Mouse (Mus musculus): ENCODE measurements around the gene Cabp2. TPM values are rescaled to one million over a fixed set of nuclear protein-coding genes. Genes with fewer than 3 reads are reported as not detected.

The Cabp2 gene
- polyA plus RNA-seq, 1 experiment from 2014 or later, result 0.25 TPM

- Histone ChIP-seq H3K9ac (ENCODE audit: low read depth, low read length) (no peak overlapping the region), H3K27ac (ENCODE audit: low read length) (no peak overlapping the region), H3K4me2 (ENCODE audit: low read depth, low read length) (no peak overlapping the region), H3K36me3 (ENCODE audit: control insufficient read depth, insufficient read depth) (no peaks in the 10 kb centered on the region), H3K9me3 (replicated peaks; ENCODE audit: control insufficient read depth, low read length) (no peaks in the 10 kb centered on the region), H3K4me3 (ENCODE audit: low read depth, low read length) (no peak overlapping the region), H3K4me1 (ENCODE audit: control insufficient read depth, low read depth, low read length) (peaks cover 7% of the 10 kb centered on the region), H3K27me3 (ENCODE audit: control insufficient read depth, insufficient read depth, low read depth, low read length) (peaks cover 3% of the 10 kb centered on the region; the same call in 1 of the 2 replicates)
- WGBS (ENCODE audit: insufficient replicate concordance), result 21% methylated on average over 2 of the region's 2 CpGs
- ATAC-seq (ENCODE audit: low read depth), result no peak
Measured at GRCm38 (mm10) chr19:4091383-4091782, 10.0 kb downstream of the Cabp2 start.

GRCm38 (mm10) chr19:4092750-4093149 is 11.4 kb downstream of the Cabp2 start:
- Histone ChIP-seq H3K36me3 (ENCODE audit: control insufficient read depth, insufficient read depth) (no peaks in the 10 kb centered on the region), H3K9ac (ENCODE audit: low read depth, low read length) (no peak overlapping the region), H3K27ac (ENCODE audit: low read length) (no peak overlapping the region), H3K9me3 (replicated peaks; ENCODE audit: control insufficient read depth, low read length) (no peaks in the 10 kb centered on the region), H3K4me1 (ENCODE audit: control insufficient read depth, low read depth, low read length) (peaks cover 13% of the 10 kb centered on the region), H3K4me3 (ENCODE audit: low read depth, low read length) (no peak overlapping the region), H3K27me3 (ENCODE audit: control insufficient read depth, insufficient read depth, low read depth, low read length) (peaks cover 2% of the 10 kb centered on the region; the same call in 1 of the 2 replicates), H3K4me2 (ENCODE audit: low read depth, low read length) (no peak overlapping the region)
- 35% methylated on average over 3 of the region's 3 CpGs for WGBS (ENCODE audit: insufficient replicate concordance)
- no peak for ATAC-seq (ENCODE audit: low read depth)

- Histone ChIP-seq H3K4me1 (ENCODE audit: control insufficient read depth, low read depth, low read length) (peaks cover 23% of the 10 kb centered on the region), H3K4me2 (ENCODE audit: low read depth, low read length) (no peak overlapping the region), H3K9me3 (replicated peaks; ENCODE audit: control insufficient read depth, low read length) (no peaks in the 10 kb centered on the region), H3K27me3 (ENCODE audit: control insufficient read depth, insufficient read depth, low read depth, low read length) (peaks cover 2% of the 10 kb centered on the region; the same call in 1 of the 2 replicates), H3K4me3 (ENCODE audit: low read depth, low read length) (no peak overlapping the region), H3K36me3 (ENCODE audit: control insufficient read depth, insufficient read depth) (no peaks in the 10 kb centered on the region), H3K9ac (ENCODE audit: low read depth, low read length) (no peak overlapping the region), H3K27ac (ENCODE audit: low read length) (no peak overlapping the region)
- 71% methylated on average over 7 of the region's 7 CpGs for WGBS (ENCODE audit: insufficient replicate concordance)
- no peak for ATAC-seq (ENCODE audit: low read depth)
Measured at GRCm38 (mm10) chr19:4093772-4094171, 12.4 kb downstream of the Cabp2 start.

- no peak for ATAC-seq (ENCODE audit: low read depth)
- 73% methylated on average over 3 of the region's 3 CpGs for WGBS (ENCODE audit: insufficient replicate concordance)
Measured at GRCm38 (mm10) chr19:4094348-4094747, 13.0 kb downstream of the Cabp2 start.

GRCm38 (mm10) chr19:4094774-4095303 is 13.5 kb downstream of the Cabp2 start:
- H3K9me3 ChIP-seq (replicated peaks; ENCODE audit: control insufficient read depth, low read length), result no peaks in the 10 kb centered on the region
- 71% methylated on average over 5 of the region's 5 CpGs for WGBS (ENCODE audit: insufficient replicate concordance)
- no peak overlapping the region for H3K4me3 ChIP-seq (ENCODE audit: low read depth, low read length)
- H3K9ac ChIP-seq (ENCODE audit: low read depth, low read length), result no peak overlapping the region
- H3K27ac ChIP-seq (ENCODE audit: low read length), result no peak overlapping the region
- no peaks in the 10 kb centered on the region for H3K36me3 ChIP-seq (ENCODE audit: control insufficient read depth, insufficient read depth)
- ATAC-seq (ENCODE audit: low read depth), result no peak
- peaks cover 34% of the 10 kb centered on the region for H3K4me1 ChIP-seq (ENCODE audit: control insufficient read depth, low read depth, low read length)
- H3K27me3 ChIP-seq (ENCODE audit: control insufficient read depth, insufficient read depth, low read depth, low read length), result peaks cover under 1% of the 10 kb centered on the region; the same call in 1 of the 2 replicates
- H3K4me2 ChIP-seq (ENCODE audit: low read depth, low read length), result no peak overlapping the region

More at GRCm38 (mm10) chr19:4094348-4094747, 13.0 kb downstream of the Cabp2 start:
- Histone ChIP-seq H3K4me1 (ENCODE audit: control insufficient read depth, low read depth, low read length) (peaks cover 29% of the 10 kb centered on the region), H3K4me3 (ENCODE audit: low read depth, low read length) (no peak overlapping the region), H3K9ac (ENCODE audit: low read depth, low read length) (no peak overlapping the region), H3K27me3 (ENCODE audit: control insufficient read depth, insufficient read depth, low read depth, low read length) (no peaks in the 10 kb centered on the region), H3K36me3 (ENCODE audit: control insufficient read depth, insufficient read depth) (no peaks in the 10 kb centered on the region), H3K9me3 (replicated peaks; ENCODE audit: control insufficient read depth, low read length) (no peaks in the 10 kb centered on the region), H3K4me2 (ENCODE audit: low read depth, low read length) (no peak overlapping the region), H3K27ac (ENCODE audit: low read length) (no peak overlapping the region)

- H3K4me2 ChIP-seq (ENCODE audit: low read depth, low read length), result peak overlapping the region; percentile 99; the same call in 1 of the 2 replicates
- peaks cover 10% of the 10 kb centered on the region for H3K27me3 ChIP-seq (ENCODE audit: control insufficient read depth, insufficient read depth, low read depth, low read length)
- H3K36me3 ChIP-seq (ENCODE audit: control insufficient read depth, insufficient read depth), result no peaks in the 10 kb centered on the region
- H3K9me3 ChIP-seq (replicated peaks; ENCODE audit: control insufficient read depth, low read length), result no peaks in the 10 kb centered on the region
- H3K4me3 ChIP-seq (ENCODE audit: low read depth, low read length), result no peak overlapping the region
- no peak for ATAC-seq (ENCODE audit: low read depth)
- no peak overlapping the region for H3K27ac ChIP-seq (ENCODE audit: low read length)
- no peak overlapping the region for H3K9ac ChIP-seq (ENCODE audit: low read depth, low read length)
- 57% methylated on average over 3 of the region's 3 CpGs for WGBS (ENCODE audit: insufficient replicate concordance)
- peaks cover 43% of the 10 kb centered on the region for H3K4me1 ChIP-seq (ENCODE audit: control insufficient read depth, low read depth, low read length)
Measured at GRCm38 (mm10) chr19:4095802-4096201, 14.4 kb downstream of the Cabp2 start.

GRCm38 (mm10) chr19:4096642-4097440 is 15.5 kb downstream of the Cabp2 start, which contains the start of gene Cdk2ap2:
Gene Cdk2ap2 (plus strand): TSS chr19:4097182.
- Histone ChIP-seq H3K9ac (ENCODE audit: low read depth, low read length) (peak within 1 kb of the TSS; percentile 91), H3K4me2 (ENCODE audit: low read depth, low read length) (peak within 1 kb of the TSS; percentile 99), H3K27me3 (ENCODE audit: control insufficient read depth, insufficient read depth, low read depth, low read length) (peaks cover 20% of the 10 kb centered on the region), H3K27ac (ENCODE audit: low read length) (peak within 1 kb of the TSS; percentile 100), H3K36me3 (ENCODE audit: control insufficient read depth, insufficient read depth) (no peaks in the 10 kb centered on the region), H3K9me3 (replicated peaks; ENCODE audit: control insufficient read depth, low read length) (no peaks in the 10 kb centered on the region), H3K4me1 (ENCODE audit: control insufficient read depth, low read depth, low read length) (peaks cover 46% of the 10 kb centered on the region), H3K4me3 (ENCODE audit: low read depth, low read length) (peak within 1 kb of the TSS; percentile 86)
- under 1% methylated on average over 64 of the region's 65 CpGs for WGBS (ENCODE audit: insufficient replicate concordance)
- ATAC-seq (ENCODE audit: low read depth), result peak; percentile 90

GRCm38 (mm10) chr19:4097441-4097825 is 16.1 kb downstream of the Cabp2 start:
- H3K9me3 ChIP-seq (replicated peaks; ENCODE audit: control insufficient read depth, low read length), result no peaks in the 10 kb centered on the region
- peak overlapping the region; percentile 91 for H3K9ac ChIP-seq (ENCODE audit: low read depth, low read length)
- peak; percentile 68 for ATAC-seq (ENCODE audit: low read depth)
- H3K4me1 ChIP-seq (ENCODE audit: control insufficient read depth, low read depth, low read length), result peaks cover 46% of the 10 kb centered on the region
- H3K27ac ChIP-seq (ENCODE audit: low read length), result peak overlapping the region; percentile 100
- H3K4me2 ChIP-seq (ENCODE audit: low read depth, low read length), result peak overlapping the region; percentile 99
- H3K4me3 ChIP-seq (ENCODE audit: low read depth, low read length), result peak overlapping the region; percentile 86
- peaks cover 24% of the 10 kb centered on the region for H3K27me3 ChIP-seq (ENCODE audit: control insufficient read depth, insufficient read depth, low read depth, low read length)
- WGBS (ENCODE audit: insufficient replicate concordance), result 1% methylated on average over 21 of the region's 21 CpGs
- no peaks in the 10 kb centered on the region for H3K36me3 ChIP-seq (ENCODE audit: control insufficient read depth, insufficient read depth)

- peak overlapping the region; percentile 91; the same call in 1 of the 2 replicates for H3K9ac ChIP-seq (ENCODE audit: low read depth, low read length)
- H3K9me3 ChIP-seq (replicated peaks; ENCODE audit: control insufficient read depth, low read length), result no peaks in the 10 kb centered on the region
- H3K4me3 ChIP-seq (ENCODE audit: low read depth, low read length), result peak overlapping the region; percentile 86
- H3K4me1 ChIP-seq (ENCODE audit: control insufficient read depth, low read depth, low read length), result peaks cover 46% of the 10 kb centered on the region
- peak overlapping the region; percentile 46 for H3K27ac ChIP-seq (ENCODE audit: low read length)
- no peaks in the 10 kb centered on the region for H3K36me3 ChIP-seq (ENCODE audit: control insufficient read depth, insufficient read depth)
- no peak for ATAC-seq (ENCODE audit: low read depth)
- H3K27me3 ChIP-seq (ENCODE audit: control insufficient read depth, insufficient read depth, low read depth, low read length), result peaks cover 24% of the 10 kb centered on the region
- H3K4me2 ChIP-seq (ENCODE audit: low read depth, low read length), result peak overlapping the region; percentile 99
- WGBS (ENCODE audit: insufficient replicate concordance), result 72% methylated on average over 13 of the region's 13 CpGs
Measured at GRCm38 (mm10) chr19:4098426-4098825, 17.0 kb downstream of the Cabp2 start.

All from liver, embryonic 16.5 days (tissue).